Mouse (Mus musculus) erythroblast, embryonic 14.5 days (primary cell): ENCODE results near the gene Rabggtb. TPM values are rescaled to one million over a fixed set of nuclear protein-coding genes. Genes with fewer than 3 reads are reported as not detected.

Experiments used
- H3K27me3 ChIP-seq: 2 replicates; pipeline ENCODE4 v1.6.1; 2012; ENCODE audit warnings: inconsistent platforms; ENCODE audit not compliant: control insufficient read depth
- H3K36me3 ChIP-seq: 2 replicates; pipeline ENCODE4 v1.6.1; 2012; ENCODE audit warnings: mild to moderate bottlenecking, inconsistent platforms; ENCODE audit not compliant: control insufficient read depth
- H3K4me1 ChIP-seq: 2 replicates; pipeline ENCODE4 v1.6.1; 2012; ENCODE audit warnings: inconsistent platforms; ENCODE audit not compliant: control insufficient read depth
- H3K4me3 ChIP-seq: replicated peaks from 2 replicates; pipeline ENCODE3; 2012; ENCODE audit warnings: moderate library complexity, mild to moderate bottlenecking, inconsistent platforms
- H3K9me3 ChIP-seq: 2 replicates; pipeline ENCODE4 v1.6.1; 2012; ENCODE audit warnings: low read length, inconsistent platforms, mixed read lengths; ENCODE audit not compliant: control insufficient read depth
- GATA1 ChIP-seq: IDR thresholded peaks from 2 replicates; pipeline ENCODE4 v1.6.1; 2012; ENCODE audit warnings: low read length, inconsistent platforms, mixed read lengths
- TAL1 ChIP-seq: IDR thresholded peaks from 3 replicates; pipeline ENCODE4 v1.6.1; 2012; ENCODE audit warnings: low read length, inconsistent platforms, mixed read lengths
- polyA plus RNA-seq: library from polyadenylated mRNA; stranded (reverse); fragments of >175 nt; gene quantifications from 2 replicates; pipeline ENCODE4 v1.2.3, GENCODE M21; 2012

Gene Rabggtb
- polyA plus RNA-seq, 1 experiment = 0.82 TPM

DNA sequence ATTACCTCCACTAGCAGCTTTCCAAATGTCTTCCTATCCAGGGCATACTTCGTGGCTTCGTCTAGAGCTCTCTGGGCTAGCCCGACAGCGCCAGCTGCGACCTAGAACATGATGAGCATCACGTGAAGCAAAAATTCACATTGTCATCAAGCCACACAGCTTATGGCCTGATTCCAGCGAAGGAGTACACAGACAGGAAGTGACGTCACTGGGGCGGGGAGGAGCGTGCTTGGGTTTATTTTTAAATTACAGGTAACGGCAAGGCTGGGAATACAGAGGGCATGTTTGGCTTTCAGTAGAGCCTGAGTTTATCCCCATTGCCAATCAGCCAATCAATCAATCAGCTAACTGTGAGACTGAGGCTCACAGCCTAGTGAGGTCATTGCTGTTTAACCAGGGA, 16.7 kb upstream of the Rabggtb start:
- Histone ChIP-seq H3K27me3 (no peaks in the 10 kb centered on the region), H3K9me3 (no peaks in the 10 kb centered on the region), H3K4me3 (no peak overlapping the region), H3K36me3 (peaks cover 62% of the 10 kb centered on the region), H3K4me1 (no peaks in the 10 kb centered on the region)
- no peak for TF ChIP-seq GATA1
- TF ChIP-seq TAL1 = no peak

DNA sequence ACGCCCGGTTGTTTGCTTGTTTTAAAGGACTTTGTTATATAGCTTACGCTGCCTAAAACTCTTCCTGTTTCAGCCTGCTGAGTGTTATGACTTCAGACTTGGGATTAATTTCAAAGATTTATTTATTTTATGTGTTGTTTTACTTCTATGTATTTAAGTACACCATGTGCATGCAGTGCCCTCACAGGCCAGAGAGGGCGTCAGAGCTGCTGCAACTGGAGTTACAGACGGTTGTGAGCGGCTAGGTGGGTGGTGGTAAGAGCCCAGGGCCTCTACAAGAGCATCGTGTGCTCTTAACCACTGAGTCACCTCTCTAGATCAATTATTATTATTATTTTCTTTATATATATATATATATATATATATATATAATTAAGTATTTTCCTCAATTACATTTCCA, 13.5 kb upstream of the Rabggtb start:
- peaks cover 56% of the 10 kb centered on the region for H3K36me3 ChIP-seq
- H3K27me3 ChIP-seq = no peaks in the 10 kb centered on the region
- no peak overlapping the region for H3K4me3 ChIP-seq
- TF ChIP-seq GATA1 (no peak), TAL1 (no peak)
- no peaks in the 10 kb centered on the region for H3K9me3 ChIP-seq
- H3K4me1 ChIP-seq = no peaks in the 10 kb centered on the region; the same call in 1 of the 2 replicates

DNA sequence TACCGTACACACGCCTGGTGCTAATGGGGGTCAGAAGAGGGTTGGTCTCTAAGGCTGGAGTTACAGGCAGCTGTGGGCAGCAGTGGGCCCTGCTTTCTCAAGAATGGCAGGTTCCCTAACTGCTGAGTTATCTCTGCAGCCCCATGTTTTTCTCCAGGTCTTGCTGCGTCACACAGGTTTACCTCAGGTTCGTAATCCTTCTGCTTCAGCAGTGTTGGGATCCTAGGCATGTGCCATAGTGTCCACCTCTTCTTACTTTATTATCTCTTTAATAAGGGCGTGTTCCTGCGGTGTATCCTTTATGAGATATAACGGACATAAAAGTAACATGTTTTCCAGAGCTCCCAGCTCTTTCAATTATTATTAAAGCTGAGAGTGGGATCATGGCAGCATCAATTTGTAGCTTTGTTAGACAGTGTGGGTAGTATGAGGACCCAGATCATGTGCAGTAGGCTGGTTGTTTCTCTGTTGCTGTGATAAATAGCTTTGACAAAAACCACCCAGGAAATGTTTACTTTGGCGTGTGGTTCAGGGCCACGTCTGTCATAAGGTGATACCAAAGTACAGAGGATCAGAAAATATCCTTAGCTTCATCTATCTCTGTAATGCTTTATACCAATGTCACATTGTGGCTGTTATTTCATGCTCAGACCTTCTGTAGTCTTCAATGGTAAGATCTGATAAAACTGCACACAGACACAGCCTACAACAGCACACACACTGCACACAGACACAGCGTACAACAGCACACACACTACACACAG, 8.5 kb upstream of the Rabggtb start:
- H3K27me3 ChIP-seq = no peaks in the 10 kb centered on the region
- no peak overlapping the region for H3K4me3 ChIP-seq
- peaks cover 38% of the 10 kb centered on the region for H3K36me3 ChIP-seq
- no peak for TF ChIP-seq TAL1
- no peak for TF ChIP-seq GATA1
- no peaks in the 10 kb centered on the region for H3K9me3 ChIP-seq
- H3K4me1 ChIP-seq = no peaks in the 10 kb centered on the region; the same call in 1 of the 2 replicates

DNA sequence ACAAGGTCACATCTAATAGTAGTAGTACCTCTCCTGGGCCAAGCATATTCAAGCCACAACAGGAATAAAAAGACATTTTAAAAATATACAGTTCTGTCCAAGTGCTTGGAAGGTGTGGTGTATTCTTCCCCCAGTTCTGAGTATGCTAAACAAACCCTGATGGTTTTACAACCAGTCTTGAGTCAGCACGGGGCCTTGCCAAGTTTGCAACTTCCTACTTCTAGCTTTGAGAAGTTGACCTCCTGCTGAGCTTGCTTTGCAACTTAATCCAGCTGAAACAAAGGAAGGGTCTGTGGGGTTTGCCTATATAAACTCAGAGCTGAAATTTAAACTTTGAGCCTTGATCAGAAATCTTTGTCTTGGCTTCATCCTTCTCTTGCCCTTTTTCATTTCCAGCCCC, 4.4 kb upstream of the Rabggtb start:
- H3K4me3 ChIP-seq = no peak overlapping the region
- no peak for TF ChIP-seq GATA1
- H3K9me3 ChIP-seq = no peaks in the 10 kb centered on the region
- peaks cover 17% of the 10 kb centered on the region for H3K36me3 ChIP-seq
- H3K4me1 ChIP-seq = peaks cover 15% of the 10 kb centered on the region
- no peaks in the 10 kb centered on the region for H3K27me3 ChIP-seq

DNA sequence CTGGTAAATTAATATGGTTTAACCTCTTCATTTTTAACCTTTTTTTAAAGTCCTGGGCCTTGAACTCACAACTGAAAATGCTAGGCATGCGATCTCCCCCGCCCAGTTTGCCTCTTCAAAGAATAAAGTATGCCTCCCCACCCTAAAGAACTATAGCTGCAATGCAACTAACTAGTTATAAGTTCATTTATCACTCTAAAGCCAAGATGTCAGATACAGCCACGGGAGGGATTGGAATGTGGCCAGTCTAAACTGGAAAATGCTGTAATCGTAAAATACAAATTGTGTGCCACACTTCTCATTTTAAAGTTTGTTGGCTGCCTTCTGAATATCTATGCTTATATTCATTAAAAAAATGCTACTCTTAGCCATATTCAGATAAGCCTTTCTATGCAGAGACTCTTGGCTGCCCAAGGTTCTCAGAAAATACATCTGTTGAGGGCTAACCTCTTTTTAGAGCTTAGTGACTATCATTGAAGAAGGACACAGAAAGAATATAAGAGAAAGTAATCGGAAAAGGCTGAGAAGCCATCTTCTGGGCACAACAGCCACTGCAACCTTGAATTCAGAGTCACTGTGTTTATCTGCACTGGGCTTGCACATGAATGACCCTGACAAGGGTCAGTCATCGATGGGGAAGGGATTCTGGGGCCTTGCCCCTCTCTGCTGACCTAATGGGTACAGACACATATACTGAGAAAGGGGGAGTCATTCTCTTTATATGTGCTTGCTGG, 868 bp upstream of the Rabggtb start:
- TF ChIP-seq GATA1 (no peak), TAL1 (no peak)
- H3K9me3 ChIP-seq = no peaks in the 10 kb centered on the region
- H3K4me3 ChIP-seq = peak overlapping the region; percentile 75
- no peaks in the 10 kb centered on the region for H3K27me3 ChIP-seq
- peaks cover 33% of the 10 kb centered on the region for H3K36me3 ChIP-seq
- peaks cover 45% of the 10 kb centered on the region for H3K4me1 ChIP-seq

DNA sequence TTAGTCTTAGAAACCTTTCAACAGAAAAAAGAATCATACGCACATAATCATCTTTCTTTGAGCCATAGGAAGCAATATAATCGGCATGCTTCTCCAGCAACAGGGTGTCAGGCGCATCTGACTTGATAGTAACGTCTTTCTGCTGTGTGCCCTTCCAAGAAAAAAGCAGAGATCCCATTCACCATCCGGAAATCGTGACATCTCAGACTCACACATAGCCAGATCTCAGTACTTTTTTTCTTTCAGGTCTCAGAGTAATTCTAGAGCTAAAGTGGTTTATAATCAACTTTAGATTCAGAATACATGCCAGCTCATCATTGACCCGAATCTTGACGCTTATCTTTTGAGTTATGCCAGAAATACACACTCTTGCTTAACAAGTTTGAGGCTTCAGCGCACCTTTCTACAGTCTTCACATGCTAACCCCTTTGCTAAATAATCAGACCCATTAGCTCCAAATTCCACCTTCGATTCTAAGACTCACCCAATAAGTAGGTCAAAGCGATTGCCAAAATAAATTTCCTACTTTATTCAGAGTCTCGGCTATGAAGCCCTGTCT, 848 bp downstream of the Rabggtb start:
- Histone ChIP-seq H3K4me3 (peak overlapping the region; percentile 75), H3K4me1 (peaks cover 58% of the 10 kb centered on the region), H3K9me3 (no peaks in the 10 kb centered on the region), H3K27me3 (no peaks in the 10 kb centered on the region), H3K36me3 (peaks cover 50% of the 10 kb centered on the region)
- no peak for TF ChIP-seq GATA1
- TF ChIP-seq TAL1 = no peak

DNA sequence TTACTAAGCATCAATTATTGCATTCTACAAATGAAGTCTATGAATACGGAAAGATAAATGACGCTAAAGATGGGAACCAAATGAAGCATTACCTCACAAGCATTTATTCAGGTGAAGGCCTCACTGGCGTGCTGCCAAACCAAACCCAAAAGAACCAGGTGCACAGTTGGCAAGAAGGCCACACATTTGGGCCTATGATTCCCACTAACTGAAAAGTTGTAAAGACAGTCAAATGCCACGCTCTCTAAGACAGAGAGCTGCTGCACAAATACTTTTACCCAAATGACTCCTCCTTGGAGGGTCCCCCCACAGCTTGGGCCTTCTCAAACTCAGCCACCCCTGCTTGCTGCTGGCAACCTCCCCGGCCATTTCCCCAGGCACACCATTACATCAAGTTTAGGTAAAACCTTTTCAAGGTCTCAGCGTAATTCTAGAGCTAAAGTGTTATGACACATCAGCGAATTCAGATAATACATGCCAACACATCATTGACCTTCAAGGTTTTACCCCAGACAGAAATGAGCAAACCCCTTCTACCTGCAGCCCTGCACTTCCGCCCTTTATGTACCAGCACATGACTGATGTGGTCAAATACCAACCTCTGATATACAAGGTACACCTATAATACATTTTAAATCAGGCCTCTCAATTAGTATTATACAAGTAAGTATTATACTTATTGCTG, 1.5 kb downstream of the Rabggtb start:
- TF ChIP-seq GATA1 (no peak), TAL1 (no peak)
- H3K36me3 ChIP-seq = peaks cover 56% of the 10 kb centered on the region
- H3K4me1 ChIP-seq = peaks cover 59% of the 10 kb centered on the region
- no peaks in the 10 kb centered on the region for H3K27me3 ChIP-seq
- no peaks in the 10 kb centered on the region for H3K9me3 ChIP-seq
- H3K4me3 ChIP-seq = peak overlapping the region; percentile 75

DNA sequence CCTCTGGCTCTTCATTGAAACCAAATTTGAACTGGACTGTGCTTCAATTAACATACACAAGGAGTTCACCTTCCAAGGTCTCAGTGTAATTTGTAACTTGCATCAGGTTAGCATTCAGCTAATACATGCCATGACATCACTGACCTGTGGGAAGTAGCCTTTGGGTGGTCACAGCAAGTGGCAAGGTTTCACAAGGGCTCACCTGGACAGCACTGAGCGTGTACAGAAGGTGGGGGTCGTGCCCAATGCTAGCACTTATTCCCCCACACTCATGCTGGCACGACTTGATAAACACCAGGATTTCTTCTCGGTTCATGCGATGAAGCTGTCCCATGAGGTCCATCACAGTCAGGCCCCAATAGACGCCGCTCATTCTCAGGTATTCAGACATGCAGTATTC, 2.3 kb downstream of the Rabggtb start:
- Histone ChIP-seq H3K27me3 (no peaks in the 10 kb centered on the region; the same call in 1 of the 2 replicates), H3K9me3 (no peaks in the 10 kb centered on the region), H3K36me3 (peaks cover 65% of the 10 kb centered on the region), H3K4me3 (peak overlapping the region; percentile 75), H3K4me1 (peaks cover 63% of the 10 kb centered on the region)
- no peak for TF ChIP-seq GATA1
- no peak for TF ChIP-seq TAL1

DNA sequence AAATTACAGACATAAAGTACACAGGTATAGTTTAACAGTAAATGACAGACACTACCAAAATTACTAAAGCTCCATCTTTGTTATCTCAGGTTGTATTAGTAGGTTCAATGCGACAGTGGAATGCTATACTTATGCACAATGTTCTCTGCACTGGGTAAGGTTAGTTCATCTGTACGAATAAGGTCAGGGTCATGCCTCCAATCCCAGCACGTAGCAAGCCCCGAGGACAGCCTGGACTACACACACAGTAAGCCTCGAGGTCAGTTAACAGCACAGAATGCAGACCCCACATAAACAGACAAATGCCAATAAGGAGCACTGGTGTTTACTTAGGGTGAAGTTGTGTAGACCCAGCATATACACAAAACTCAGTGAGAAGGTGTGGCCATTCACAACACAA, 3.9 kb downstream of the Rabggtb start:
- H3K27me3 ChIP-seq = no peaks in the 10 kb centered on the region; the same call in 1 of the 2 replicates
- TF ChIP-seq GATA1 = no peak
- TF ChIP-seq TAL1 = no peak
- H3K9me3 ChIP-seq = no peaks in the 10 kb centered on the region
- peaks cover 60% of the 10 kb centered on the region for H3K4me1 ChIP-seq
- H3K36me3 ChIP-seq = peaks cover 80% of the 10 kb centered on the region
- H3K4me3 ChIP-seq = peak overlapping the region; percentile 75
